In the genomic region with DNA sequence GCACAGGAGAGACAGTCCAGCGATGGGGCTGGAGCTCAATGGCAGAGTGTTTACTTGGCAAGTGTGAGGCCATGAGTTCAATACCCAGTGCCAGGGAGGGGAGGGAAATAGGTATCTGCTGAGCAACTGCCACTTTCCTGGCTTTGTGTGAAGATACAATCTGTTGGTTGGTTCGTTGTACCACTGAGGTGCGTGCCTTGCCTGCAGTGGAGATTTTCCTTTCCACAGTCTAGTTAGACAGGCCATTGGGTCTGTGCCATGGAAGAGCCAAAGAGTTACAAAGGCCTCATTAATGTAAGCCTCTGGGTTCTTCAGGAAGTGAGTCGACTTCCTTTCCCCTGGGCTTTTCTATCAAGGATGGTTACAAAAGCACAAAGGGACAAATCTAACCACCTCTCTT, we compare ENCODE assay signal across 24 mouse cellular contexts.
A peak's percentile ranks its signal among the peaks of the same experiment; 100 is the strongest.
DNase-seq lines count a peak whose midpoint lies in the region; ATAC-seq lines count a peak whose summit lies in the region.
"Had no signal": no experiment of that assay in that cellular context is flagged by ENCODE, and none has a peak within 500 bp of the region (broad histone marks: within the 10 kb centered on the region; RNA-seq: fewer than 3 reads in every experiment).

No protein-coding gene starts in this region.

- H3K27me3 ChIP-seq in heart, embryonic 15.5 days, result no peaks in the 10 kb centered on the region
- no peaks in the 10 kb centered on the region for H3K27me3 ChIP-seq in lung, embryonic 16.5 days (ENCODE audit: control insufficient read depth, insufficient read depth, low read depth, low read length)
- no peaks in the 10 kb centered on the region for H3K27me3 ChIP-seq in hindbrain, embryonic 16.5 days (replicated peaks; ENCODE audit: control insufficient read depth, insufficient read depth, low read length)
- H3K27me3 ChIP-seq: forebrain, embryonic 15.5 days; hindbrain, embryonic 15.5 days; intestine, embryonic 15.5 days; liver, embryonic 15.5 days; midbrain, embryonic 13.5 days; neural tube, embryonic 13.5 days had no signal

- H3K36me3 ChIP-seq in heart, embryonic 15.5 days, result peaks cover 76% of the 10 kb centered on the region
- peaks cover 27% of the 10 kb centered on the region for H3K36me3 ChIP-seq in lung, embryonic 16.5 days (ENCODE audit: control insufficient read depth, insufficient read depth, low read length)
- peaks cover 14% of the 10 kb centered on the region for H3K36me3 ChIP-seq in hindbrain, embryonic 16.5 days (ENCODE audit: control insufficient read depth, insufficient read depth, low read length)

- no peak overlapping the region for H3K4me3 ChIP-seq in heart, embryonic 15.5 days
- H3K4me3 ChIP-seq in lung, embryonic 16.5 days (ENCODE audit: low read length), result no peak overlapping the region
- no peak overlapping the region for H3K4me3 ChIP-seq in hindbrain, embryonic 16.5 days (ENCODE audit: low read length)
- H3K4me3 ChIP-seq: embryonic facial prominence, embryonic 10.5 days; forebrain, embryonic 15.5 days; heart, embryonic 10.5 days; hindbrain, embryonic 15.5 days; intestine, embryonic 15.5 days; left cerebral cortex, adult 2 months; liver, embryonic 15.5 days; midbrain, embryonic 13.5 days; neural tube, embryonic 13.5 days had no signal

- DNase-seq in heart, adult 8-10 months (ENCODE audit: low spot score), result no peak
- DNase-seq in lung, postnatal 25 days (ENCODE audit: low spot score), result no peak
- DNase-seq in 416B (ENCODE audit: low read depth), result peak; percentile 85
- no peak for DNase-seq in adrenal gland, adult 8-10 months
- DNase-seq: adrenal gland, postnatal 25 days; cerebellum, adult 8-10 months; gastrocnemius, postnatal 36 days; kidney, postnatal 4 days; layer of hippocampus, adult 9-11 months; retina, postnatal 1 day had no signal

- H3K9ac ChIP-seq in heart, embryonic 15.5 days, result no peak overlapping the region
- H3K9ac ChIP-seq in lung, embryonic 16.5 days (ENCODE audit: low read length), result no peak overlapping the region
- no peak overlapping the region for H3K9ac ChIP-seq in hindbrain, embryonic 16.5 days (ENCODE audit: low read depth, low read length)
- H3K9ac ChIP-seq: forebrain, embryonic 15.5 days; hindbrain, embryonic 15.5 days; intestine, embryonic 15.5 days; liver, embryonic 15.5 days; midbrain, embryonic 13.5 days; neural tube, embryonic 13.5 days had no signal

- no peak for ATAC-seq in heart, embryonic 15.5 days (replicated peaks; ENCODE audit: insufficient number of reproducible peaks, insufficient read depth, low FRiP score, low read depth)
- ATAC-seq in lung, embryonic 16.5 days (ENCODE audit: low read depth), result no peak
- ATAC-seq in megakaryocyte, adult 5-6 weeks (ENCODE audit: poor library complexity, severe bottlenecking), result 0 out of 2 replicates have a peak, but pooled peaks have one; percentile 8
- ATAC-seq in hindbrain, embryonic 16.5 days, result no peak
- ATAC-seq: forebrain, embryonic 15.5 days; intestine, embryonic 15.5 days; midbrain, embryonic 13.5 days had no signal

- peaks cover 20% of the 10 kb centered on the region for H3K4me1 ChIP-seq in heart, embryonic 15.5 days (replicated peaks)
- H3K4me1 ChIP-seq in lung, embryonic 16.5 days (replicated peaks; ENCODE audit: control insufficient read depth, insufficient read depth, low read length), result peaks cover 1% of the 10 kb centered on the region; the same call in 1 of the 2 replicates
- H3K4me1 ChIP-seq in hindbrain, embryonic 16.5 days (ENCODE audit: control insufficient read depth, insufficient read depth, low read depth, low read length), result peaks cover 3% of the 10 kb centered on the region; the same call in 1 of the 2 replicates
- H3K4me1 ChIP-seq: embryonic facial prominence, embryonic 10.5 days; intestine, embryonic 15.5 days had no signal

- H3K4me2 ChIP-seq in heart, embryonic 15.5 days, result no peak overlapping the region
- H3K4me2 ChIP-seq in lung, embryonic 16.5 days (ENCODE audit: low read depth, low read length), result no peak overlapping the region
- no peak overlapping the region for H3K4me2 ChIP-seq in hindbrain, embryonic 16.5 days (ENCODE audit: low read length)
- H3K4me2 ChIP-seq: forebrain, embryonic 15.5 days; hindbrain, embryonic 15.5 days; intestine, embryonic 15.5 days; liver, embryonic 15.5 days; midbrain, embryonic 13.5 days; neural tube, embryonic 13.5 days had no signal

- H3K9me3 ChIP-seq in heart, embryonic 15.5 days (replicated peaks), result no peaks in the 10 kb centered on the region
- no peaks in the 10 kb centered on the region for H3K9me3 ChIP-seq in lung, embryonic 16.5 days (ENCODE audit: control insufficient read depth, low read length)
- H3K9me3 ChIP-seq in hindbrain, embryonic 16.5 days (ENCODE audit: control insufficient read depth, low read length), result no peaks in the 10 kb centered on the region
- H3K9me3 ChIP-seq: embryonic facial prominence, embryonic 10.5 days; forebrain, embryonic 15.5 days; heart, embryonic 10.5 days; hindbrain, embryonic 15.5 days; intestine, embryonic 15.5 days; liver, embryonic 15.5 days; midbrain, embryonic 13.5 days; neural tube, embryonic 13.5 days had no signal

- peak overlapping the region; percentile 26; the same call in 1 of the 2 replicates for H3K27ac ChIP-seq in heart, embryonic 15.5 days
- H3K27ac ChIP-seq in lung, embryonic 16.5 days (ENCODE audit: low read length), result peak overlapping the region; percentile 17; the same call in 1 of the 2 replicates
- no peak overlapping the region for H3K27ac ChIP-seq in hindbrain, embryonic 16.5 days (ENCODE audit: low read depth, low read length)
- H3K27ac ChIP-seq: embryonic facial prominence, embryonic 10.5 days; forebrain, embryonic 15.5 days; heart, embryonic 10.5 days; hindbrain, embryonic 15.5 days; intestine, embryonic 15.5 days; left cerebral cortex, adult 2 months; liver, embryonic 15.5 days; macrophage; midbrain, embryonic 13.5 days; neural tube, embryonic 13.5 days had no signal

- 74% methylated on average over 4 of the region's 4 CpGs for WGBS in heart, embryonic 15.5 days
- 69% methylated on average over 4 of the region's 4 CpGs for WGBS in lung, embryonic 16.5 days
- 82% methylated on average over 4 of the region's 4 CpGs for WGBS in hindbrain, embryonic 16.5 days
